Mouse (Mus musculus) embryonic facial prominence, embryonic 14.5 days (tissue): ENCODE measurements around the gene Whrn. TPM values are rescaled to one million over a fixed set of nuclear protein-coding genes. Genes with fewer than 3 reads are reported as not detected.

Experiments used
- ATAC-seq: fragments of 200-750 bp; cut with Nextera tagmentation; 2 replicates; pipeline ENCODE4 v1.8.0; 2017; ENCODE audit warnings: low read depth, moderate number of reproducible peaks, moderate TSS enrichment
- DNase-seq: peaks from one replicate; pipeline ENCODE4 v3.0.0-alpha.2; 2015; ENCODE audit warnings: low spot score
- H3K27ac ChIP-seq: fragments of 300-500 bp; sonication (generic); replicated peaks from 2 replicates; pipeline ENCODE4 v1.5.1; 2014; ENCODE audit warnings: low read depth, mild to moderate bottlenecking, low read length, moderate library complexity
- H3K27me3 ChIP-seq: fragments of 300-500 bp; sonication (generic); replicated peaks from 2 replicates; pipeline ENCODE4 v1.6.1; 2014; ENCODE audit warnings: low read length; ENCODE audit not compliant: control insufficient read depth, insufficient read depth
- H3K36me3 ChIP-seq: fragments of 300-500 bp; sonication (generic); 2 replicates; pipeline ENCODE4 v1.6.1; 2014; ENCODE audit warnings: low read length, mixed read lengths; ENCODE audit not compliant: control insufficient read depth, insufficient read depth
- H3K4me1 ChIP-seq: fragments of 300-500 bp; sonication (generic); 2 replicates; pipeline ENCODE4 v1.6.1; 2014; ENCODE audit warnings: antibody characterized with exemption, low read length; ENCODE audit not compliant: control insufficient read depth, insufficient read depth
- H3K4me2 ChIP-seq: fragments of 300-500 bp; sonication (generic); 2 replicates; pipeline ENCODE4 v1.6.1; 2014; ENCODE audit warnings: low read depth, mild to moderate bottlenecking, low read length, moderate library complexity, mixed read lengths
- H3K4me3 ChIP-seq: fragments of 300-500 bp; sonication (generic); 2 replicates; pipeline ENCODE4 v1.5.1; 2014; ENCODE audit warnings: low read depth, mild to moderate bottlenecking, low read length
- H3K9ac ChIP-seq: fragments of 300-500 bp; sonication (generic); 2 replicates; pipeline ENCODE4 v1.6.1; 2014; ENCODE audit warnings: low read depth, mild to moderate bottlenecking, low read length, moderate library complexity, mixed read lengths
- H3K9me3 ChIP-seq: fragments of 300-500 bp; sonication (generic); 2 replicates; pipeline ENCODE4 v1.6.1; 2016; ENCODE audit warnings: low read length; ENCODE audit not compliant: control insufficient read depth
- WGBS: fragments of 180-500 bp; shearing (Covaris S2); extraction: QIAGEN DNeasy Blood & Tissue Kit; methylation state at CpG from one replicate; pipeline ENCODE4 v1.1.7; 2014; 5-methylcytosine and 5-hydroxymethylcytosine counted together
- polyA plus RNA-seq: library from polyadenylated mRNA; unstranded; fragments of >200 nt; fragmentation: Nextera tagmentation; extraction: Ambion mirVana; gene quantifications from 2 replicates; pipeline ENCODE4 v1.2.1, GENCODE M21; 2014

The Whrn gene
- polyA plus RNA-seq, 1 experiment from 2014 or later = 4.4 TPM

DNA sequence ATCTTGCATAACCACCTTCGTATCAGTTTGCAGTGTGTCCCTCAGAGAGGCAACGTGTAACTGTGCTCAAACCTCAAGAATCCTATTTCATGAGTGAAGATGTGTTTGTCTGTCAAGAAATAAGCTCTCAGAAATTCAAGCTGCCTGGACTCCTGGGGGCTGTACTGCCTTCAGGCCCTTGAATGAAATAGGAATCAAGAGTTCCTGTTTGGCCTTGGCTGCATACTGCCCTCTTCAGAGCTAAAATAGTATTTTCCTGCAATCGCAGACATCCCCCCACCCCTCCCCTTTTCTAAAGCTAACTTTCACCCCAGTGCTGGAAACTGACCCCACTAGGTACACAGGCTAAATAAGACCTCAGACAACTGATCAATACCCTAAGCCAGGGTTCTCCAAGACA is 2.6 kb upstream of the Whrn start:
- no peak overlapping the region for H3K9ac ChIP-seq
- peak; percentile 22 for DNase-seq
- ATAC-seq = no peak
- H3K27ac ChIP-seq = no peak overlapping the region
- H3K9me3 ChIP-seq = no peaks in the 10 kb centered on the region
- peaks cover 18% of the 10 kb centered on the region for H3K27me3 ChIP-seq
- 20% methylated on average over 3 of the region's 3 CpGs for WGBS
- no peak overlapping the region for H3K4me2 ChIP-seq
- no peaks in the 10 kb centered on the region for H3K36me3 ChIP-seq
- no peak overlapping the region for H3K4me3 ChIP-seq
- H3K4me1 ChIP-seq = no peaks in the 10 kb centered on the region; the same call in 1 of the 2 replicates

DNA sequence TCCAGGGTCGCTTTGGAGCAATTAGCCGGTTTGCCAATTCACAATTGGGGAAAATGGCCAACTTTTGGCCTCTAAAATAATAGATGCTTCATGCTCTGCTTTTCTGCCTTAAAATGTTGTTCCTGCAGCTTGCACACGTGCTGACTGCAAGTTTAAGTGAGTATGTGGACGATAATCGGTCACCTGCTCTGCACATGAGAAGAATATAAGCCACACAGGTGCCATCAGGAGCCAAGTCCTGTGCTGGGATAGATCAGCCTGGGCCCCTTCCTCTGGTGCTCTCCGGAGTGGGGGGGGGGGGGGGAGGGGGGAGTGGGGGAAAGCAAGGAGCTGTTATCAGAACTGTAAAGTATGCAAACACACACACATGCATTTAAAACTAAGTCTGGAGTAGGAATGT is 521 bp upstream of the Whrn start:
- WGBS = 16% methylated on average over 5 of the region's 6 CpGs
- H3K9ac ChIP-seq = peak overlapping the region; percentile 77
- H3K27me3 ChIP-seq = peaks cover 18% of the 10 kb centered on the region
- H3K27ac ChIP-seq = no peak overlapping the region
- H3K4me1 ChIP-seq = no peaks in the 10 kb centered on the region; the same call in 1 of the 2 replicates
- no peaks in the 10 kb centered on the region for H3K36me3 ChIP-seq
- no peak for ATAC-seq
- H3K9me3 ChIP-seq = no peaks in the 10 kb centered on the region
- peak overlapping the region; percentile 90 for H3K4me2 ChIP-seq
- no peak for DNase-seq
- H3K4me3 ChIP-seq = peak overlapping the region; percentile 74

DNA sequence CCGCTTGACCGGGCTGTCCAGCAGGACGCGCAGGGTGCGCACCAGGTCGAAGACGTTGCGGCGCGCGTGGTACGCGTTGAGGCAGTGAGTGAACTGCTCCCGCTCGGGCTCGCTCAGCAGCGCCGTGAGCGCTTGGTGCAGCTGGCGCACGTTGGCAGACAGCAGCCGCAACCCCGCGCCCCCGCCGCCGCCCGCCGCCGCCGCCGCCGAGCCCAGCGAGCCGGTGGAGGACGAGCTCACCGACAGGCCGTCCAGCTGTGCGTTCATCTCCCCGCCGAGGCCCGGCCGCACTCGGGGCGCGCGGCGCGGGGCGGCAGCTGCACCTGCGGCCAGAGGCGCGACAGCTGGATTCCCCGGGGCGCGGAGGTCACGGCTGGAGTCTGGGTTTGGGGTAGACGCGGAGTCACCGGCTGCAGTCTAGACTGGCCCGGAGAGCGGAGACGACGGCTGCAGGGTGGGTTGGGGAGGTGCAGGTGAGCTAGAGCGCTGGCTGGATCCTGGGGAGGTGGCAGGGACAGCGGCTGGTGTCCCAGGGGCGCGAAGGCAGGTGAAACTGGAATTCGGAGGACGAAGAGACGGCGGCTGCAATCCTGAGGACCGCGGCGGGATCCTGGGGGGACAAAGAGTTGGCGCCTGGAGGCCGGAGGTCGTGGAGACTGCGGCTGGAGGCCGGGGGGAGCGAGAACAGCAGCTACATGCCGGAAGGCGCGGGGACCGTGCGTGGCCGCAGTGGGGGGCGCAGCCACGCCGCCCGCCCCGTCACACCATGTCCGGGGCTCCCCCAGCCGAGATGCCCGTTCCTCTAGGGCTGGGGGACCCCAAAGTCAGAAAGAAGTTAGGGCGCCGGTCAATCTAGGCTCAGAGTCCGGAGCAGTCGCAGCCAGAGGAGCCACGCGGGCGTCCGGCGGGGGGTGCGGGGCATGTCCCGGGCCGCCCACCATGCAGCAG is 550 bp downstream of the Whrn start:
- Histone ChIP-seq H3K9ac (peak overlapping the region; percentile 77), H3K36me3 (no peaks in the 10 kb centered on the region), H3K4me1 (no peaks in the 10 kb centered on the region; the same call in 1 of the 2 replicates), H3K27me3 (peaks cover 13% of the 10 kb centered on the region), H3K4me2 (peak overlapping the region; percentile 90), H3K4me3 (peak overlapping the region; percentile 74), H3K9me3 (no peaks in the 10 kb centered on the region), H3K27ac (no peak overlapping the region)
- WGBS = under 1% methylated on average over 28 of the region's 107 CpGs
- ATAC-seq = peak; percentile 69
- peak; percentile 79 for DNase-seq

DNA sequence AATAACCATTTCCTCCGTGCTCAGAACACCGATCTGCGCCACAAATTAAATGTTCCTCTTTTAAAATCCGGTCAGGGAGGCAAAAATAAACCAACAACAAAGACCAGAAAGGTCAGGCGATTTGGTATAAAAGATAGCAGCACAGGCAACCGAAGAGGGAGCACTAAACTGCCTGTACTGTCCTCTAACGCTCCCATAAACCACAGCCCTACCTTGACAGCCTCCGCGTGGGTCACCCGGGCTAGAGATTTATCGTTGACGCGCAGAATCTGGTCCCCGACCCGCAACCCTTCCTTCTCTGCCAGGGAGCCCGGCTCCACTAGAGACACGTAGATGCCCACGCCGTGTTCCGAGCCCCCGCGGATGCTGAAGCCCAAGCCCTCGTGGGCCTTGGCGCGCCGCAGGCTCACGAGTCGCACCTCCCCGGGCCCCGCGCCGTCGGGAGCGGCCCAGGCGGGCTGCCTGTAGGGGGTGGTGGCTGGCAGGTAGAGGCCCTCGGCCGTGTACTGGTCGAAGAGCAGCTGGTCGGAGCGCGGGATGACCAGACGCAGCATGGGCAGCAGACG is 1.3 kb downstream of the Whrn start:
- Histone ChIP-seq H3K27me3 (peaks cover 13% of the 10 kb centered on the region), H3K4me1 (no peaks in the 10 kb centered on the region; the same call in 1 of the 2 replicates), H3K36me3 (no peaks in the 10 kb centered on the region), H3K9ac (peak overlapping the region; percentile 77), H3K4me2 (peak overlapping the region; percentile 90), H3K9me3 (no peaks in the 10 kb centered on the region), H3K4me3 (peak overlapping the region; percentile 74), H3K27ac (no peak overlapping the region)
- DNase-seq (no peak), ATAC-seq (no peak; the same call in 1 of the 2 replicates)
- 6% methylated on average over 29 of the region's 43 CpGs for WGBS

DNA sequence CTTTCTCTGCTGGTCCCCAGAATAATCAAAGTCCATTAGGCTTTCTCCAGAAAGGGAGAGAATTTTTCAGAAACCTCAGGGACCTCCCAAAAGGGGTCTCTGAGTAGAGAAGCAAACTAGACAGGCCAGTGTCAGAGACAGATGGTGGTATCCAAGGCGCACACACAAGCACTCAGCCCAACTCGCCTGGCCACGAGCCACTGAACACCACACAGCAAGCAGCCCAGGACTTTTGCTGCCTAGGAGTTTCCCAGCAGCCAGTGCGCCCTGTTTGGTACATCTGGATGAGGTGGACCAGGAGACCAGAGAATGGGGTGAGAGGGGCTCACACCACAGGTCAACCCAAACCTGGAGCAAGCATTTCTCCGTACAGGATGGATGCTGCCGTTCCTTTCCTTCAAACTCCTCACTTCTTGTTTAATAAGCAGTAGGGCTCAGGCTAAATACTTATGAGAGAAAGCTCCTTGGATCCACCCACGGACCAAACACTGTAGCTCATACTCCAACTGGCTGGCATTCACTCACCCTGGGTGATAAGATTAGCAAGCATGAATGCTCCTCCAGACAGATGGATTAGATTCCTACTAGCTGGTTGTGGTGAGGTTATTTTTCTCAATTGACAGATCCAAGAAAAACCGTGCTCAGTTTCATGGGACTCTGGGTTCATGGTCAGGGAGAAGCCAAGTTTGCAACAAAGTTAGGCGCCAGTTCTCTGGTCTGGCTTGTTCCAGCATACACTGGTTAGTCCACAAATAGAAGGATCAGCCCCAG is 2.3 kb downstream of the Whrn start:
- DNase-seq (peak; percentile 20), ATAC-seq (no peak)
- 67% methylated on average over 9 of the region's 9 CpGs for WGBS
- no peak overlapping the region for H3K27ac ChIP-seq
- H3K9me3 ChIP-seq = no peaks in the 10 kb centered on the region
- no peaks in the 10 kb centered on the region; the same call in 1 of the 2 replicates for H3K4me1 ChIP-seq
- no peaks in the 10 kb centered on the region for H3K36me3 ChIP-seq
- H3K9ac ChIP-seq = no peak overlapping the region
- H3K4me2 ChIP-seq = peak overlapping the region; percentile 90
- H3K27me3 ChIP-seq = peaks cover 13% of the 10 kb centered on the region
- peak overlapping the region; percentile 74 for H3K4me3 ChIP-seq

DNA sequence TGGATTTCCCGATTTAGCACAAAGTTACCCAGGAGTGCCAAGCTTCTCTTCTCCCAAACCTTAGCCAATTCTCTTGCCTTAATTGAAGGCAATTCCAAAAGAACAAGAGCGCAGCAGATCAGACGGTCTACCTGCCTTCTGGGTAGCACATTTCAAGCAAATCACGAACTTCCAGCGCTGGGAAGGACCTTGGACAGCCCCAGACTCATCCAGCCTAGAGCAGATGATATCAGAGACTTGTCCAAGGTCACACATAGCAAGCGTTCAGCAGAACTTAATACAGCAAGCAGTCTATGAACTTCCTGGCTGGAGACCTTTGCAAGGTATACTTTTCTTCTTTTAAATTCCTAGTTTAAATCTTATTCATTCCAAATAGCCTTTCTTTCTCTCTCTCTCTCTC is 4.3 kb downstream of the Whrn start:
- H3K27ac ChIP-seq = no peak overlapping the region
- no peak overlapping the region for H3K4me2 ChIP-seq
- no peak overlapping the region for H3K4me3 ChIP-seq
- ATAC-seq (no peak), DNase-seq (no peak)
- 70% methylated on average over 6 of the region's 6 CpGs for WGBS
- H3K9me3 ChIP-seq = no peaks in the 10 kb centered on the region
- no peaks in the 10 kb centered on the region; the same call in 1 of the 2 replicates for H3K4me1 ChIP-seq
- peaks cover 13% of the 10 kb centered on the region for H3K27me3 ChIP-seq
- no peaks in the 10 kb centered on the region for H3K36me3 ChIP-seq
- no peak overlapping the region for H3K9ac ChIP-seq

DNA sequence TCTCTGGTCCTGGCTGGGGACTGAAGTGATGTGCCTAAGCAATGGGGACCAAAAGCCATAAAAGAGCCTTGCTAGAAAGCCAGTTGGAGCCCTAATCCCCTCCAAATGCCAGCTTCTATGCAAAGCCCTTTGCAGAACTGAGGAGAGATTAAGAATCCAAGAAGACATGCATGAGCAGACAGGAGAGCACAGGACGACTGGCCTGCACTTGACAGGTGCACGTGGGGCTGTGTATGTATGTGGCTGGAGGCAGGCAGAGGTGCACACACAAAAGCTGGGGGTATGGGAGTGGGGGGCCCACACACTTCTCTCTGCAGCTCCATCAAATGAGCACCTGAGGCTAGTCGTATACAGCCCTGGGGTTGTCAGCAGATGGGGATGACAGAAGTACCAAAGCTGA is 5.6 kb downstream of the Whrn start:
- Histone ChIP-seq H3K27me3 (peaks cover 9% of the 10 kb centered on the region), H3K36me3 (no peaks in the 10 kb centered on the region), H3K9ac (no peak overlapping the region), H3K4me2 (no peak overlapping the region), H3K4me3 (no peak overlapping the region), H3K4me1 (no peaks in the 10 kb centered on the region; the same call in 1 of the 2 replicates), H3K9me3 (no peaks in the 10 kb centered on the region), H3K27ac (no peak overlapping the region)
- ATAC-seq (no peak), DNase-seq (no peak)
- WGBS = 70% methylated on average over 3 of the region's 3 CpGs

DNA sequence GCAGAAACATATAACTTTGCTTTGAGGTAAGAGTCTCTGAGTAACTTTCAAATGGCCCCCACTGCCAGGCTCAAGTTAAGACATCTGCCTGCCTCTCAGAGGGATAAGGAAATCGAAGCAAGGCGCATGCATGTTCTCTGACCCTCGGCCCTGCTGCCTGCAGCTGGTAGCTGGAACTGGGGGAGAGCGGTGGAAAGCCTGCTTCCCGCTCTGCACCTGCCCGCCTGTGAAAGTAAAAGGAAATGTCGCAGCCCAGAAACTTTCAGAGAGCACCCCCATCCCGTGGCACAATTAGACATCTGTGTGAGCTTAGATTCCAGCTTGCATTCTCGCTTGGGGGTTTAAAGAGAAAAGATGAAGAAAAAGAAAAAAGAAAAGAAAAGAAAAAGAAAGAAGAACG is 6.1 kb downstream of the Whrn start:
- DNase-seq = no peak
- no peak overlapping the region for H3K4me3 ChIP-seq
- no peak for ATAC-seq
- peaks cover 4% of the 10 kb centered on the region; the same call in 1 of the 2 replicates for H3K27me3 ChIP-seq
- no peaks in the 10 kb centered on the region for H3K9me3 ChIP-seq
- WGBS = 54% methylated on average over 10 of the region's 10 CpGs
- H3K9ac ChIP-seq = no peak overlapping the region
- no peaks in the 10 kb centered on the region; the same call in 1 of the 2 replicates for H3K4me1 ChIP-seq
- H3K27ac ChIP-seq = no peak overlapping the region
- H3K4me2 ChIP-seq = no peak overlapping the region
- no peaks in the 10 kb centered on the region for H3K36me3 ChIP-seq
